Mouse (Mus musculus) forebrain, embryonic 14.5 days (tissue): ENCODE measurements around the gene Il1r1. TPM values are rescaled to one million over a fixed set of nuclear protein-coding genes. Genes with fewer than 3 reads are reported as not detected.
"Not testable (repeated sequence)": the region's sequence is repeated elsewhere in the genome, so short reads cannot be mapped to it uniquely, and the experiment has no call there.

ENCODE experiments used
- ATAC-seq: fragments of 200-750 bp; cut with Nextera tagmentation; 2 replicates; pipeline ENCODE4 v1.8.0; 2017; ENCODE audit warnings: mild to moderate bottlenecking, moderate library complexity
- DNase-seq: peaks from one replicate; pipeline ENCODE4 v3.0.0-alpha.2; 2015; ENCODE audit warnings: low spot score
- H3K27ac ChIP-seq: fragments of 300-500 bp; sonication (generic); 2 replicates; pipeline ENCODE4 v1.5.1; 2014; ENCODE audit warnings: low read depth, mild to moderate bottlenecking, control low read depth, low read length, moderate library complexity
- H3K27me3 ChIP-seq: fragments of 300-500 bp; sonication (generic); replicated peaks from 2 replicates; pipeline ENCODE4 v1.6.1; 2014; ENCODE audit warnings: low read length, control low read depth, mixed read lengths; ENCODE audit not compliant: control insufficient read depth, insufficient read depth
- H3K36me3 ChIP-seq: fragments of 300-500 bp; sonication (generic); 2 replicates; pipeline ENCODE4 v1.6.1; 2014; ENCODE audit warnings: low read length, control low read depth; ENCODE audit not compliant: control insufficient read depth, insufficient read depth
- H3K4me1 ChIP-seq: fragments of 300-500 bp; sonication (generic); 2 replicates; pipeline ENCODE4 v1.6.1; 2014; ENCODE audit warnings: antibody characterized with exemption, low read length, control low read depth; ENCODE audit not compliant: control insufficient read depth, insufficient read depth
- H3K4me2 ChIP-seq: fragments of 300-500 bp; sonication (generic); 2 replicates; pipeline ENCODE4 v1.6.1; 2014; ENCODE audit warnings: mild to moderate bottlenecking, control low read depth, low read length
- H3K4me3 ChIP-seq: fragments of 300-500 bp; sonication (generic); 2 replicates; pipeline ENCODE4 v1.5.1; 2014; ENCODE audit warnings: low read depth, low read length, control low read depth
- H3K9ac ChIP-seq: fragments of 300-500 bp; sonication (generic); 2 replicates; pipeline ENCODE4 v1.6.1; 2014; ENCODE audit warnings: mild to moderate bottlenecking, low read length, control low read depth, moderate library complexity
- H3K9me3 ChIP-seq: fragments of 300-500 bp; sonication (generic); replicated peaks from 2 replicates; pipeline ENCODE4 v1.6.1; 2016; ENCODE audit warnings: low read length, control low read depth, mixed read lengths; ENCODE audit not compliant: control insufficient read depth
- WGBS: fragments of 180-500 bp; shearing (Covaris S2); extraction: QIAGEN DNeasy Blood & Tissue Kit; methylation state at CpG from one replicate; pipeline ENCODE4 v1.1.7; 2014; 5-methylcytosine and 5-hydroxymethylcytosine counted together
- polyA plus RNA-seq: library from polyadenylated mRNA; unstranded; fragments of >200 nt; fragmentation: Nextera tagmentation; extraction: Ambion mirVana; gene quantifications from 2 replicates; pipeline ENCODE4 v1.2.1, GENCODE M21; 2014

Il1r1 gene
- polyA plus RNA-seq, 1 experiment from 2014 or later: 0.70 TPM

DNA sequence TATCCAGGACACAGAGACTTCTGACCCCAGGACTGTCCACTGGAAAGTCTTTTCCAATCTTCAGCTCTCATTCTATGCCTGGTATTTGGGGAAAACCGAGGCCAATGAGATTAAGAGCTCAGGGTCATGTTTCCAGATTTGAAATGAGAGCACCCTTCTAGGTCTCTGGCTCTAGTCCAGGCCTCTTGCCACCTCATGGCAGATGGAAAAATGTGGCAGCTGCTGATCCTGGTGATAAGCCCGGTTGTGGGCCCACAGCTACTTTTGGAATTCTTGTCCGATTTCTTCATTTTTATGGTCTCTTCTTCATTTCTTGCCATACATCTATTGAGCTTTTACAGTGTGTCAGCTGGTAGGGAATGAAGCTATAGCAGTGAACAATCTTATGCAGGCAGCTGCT, 57.5 kb downstream of the Il1r1 start:
- WGBS: 88% methylated on average over 3 of the region's 3 CpGs
- Histone ChIP-seq H3K27ac (no peak overlapping the region), H3K4me2 (no peak overlapping the region), H3K9me3 (no peaks in the 10 kb centered on the region), H3K4me3 (no peak overlapping the region), H3K36me3 (no peaks in the 10 kb centered on the region), H3K9ac (no peak overlapping the region), H3K4me1 (no peaks in the 10 kb centered on the region), H3K27me3 (no peaks in the 10 kb centered on the region)
- DNase-seq (no peak), ATAC-seq (no peak)

DNA sequence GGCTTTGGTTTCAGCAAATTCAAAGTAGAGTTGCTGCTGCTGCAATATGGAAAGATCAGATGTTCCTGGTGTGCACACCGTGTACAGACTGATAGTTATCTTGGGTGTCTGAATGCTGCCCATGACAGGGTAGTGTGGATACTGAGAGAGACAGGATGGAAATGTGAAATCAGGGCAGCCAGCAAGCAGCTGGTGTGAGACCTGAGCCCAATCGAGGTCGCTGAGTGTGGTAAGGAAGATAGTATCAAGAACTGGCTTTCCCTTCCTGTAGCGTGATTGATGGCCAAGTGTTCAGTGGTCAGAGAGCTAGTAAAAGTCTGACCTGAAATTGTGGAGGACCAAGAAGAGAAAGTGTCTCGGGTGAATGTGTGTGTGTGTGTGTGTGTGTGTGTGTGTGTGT, 59.1 kb downstream of the Il1r1 start:
- no peak overlapping the region for H3K9ac ChIP-seq
- ATAC-seq: no peak
- no peaks in the 10 kb centered on the region for H3K27me3 ChIP-seq
- DNase-seq: no peak
- no peak overlapping the region for H3K27ac ChIP-seq
- H3K36me3 ChIP-seq: no peaks in the 10 kb centered on the region
- H3K4me3 ChIP-seq: no peak overlapping the region
- no peak overlapping the region for H3K4me2 ChIP-seq
- H3K4me1 ChIP-seq: no peaks in the 10 kb centered on the region
- 86% methylated on average over 5 of the region's 5 CpGs for WGBS
- no peaks in the 10 kb centered on the region for H3K9me3 ChIP-seq

DNA sequence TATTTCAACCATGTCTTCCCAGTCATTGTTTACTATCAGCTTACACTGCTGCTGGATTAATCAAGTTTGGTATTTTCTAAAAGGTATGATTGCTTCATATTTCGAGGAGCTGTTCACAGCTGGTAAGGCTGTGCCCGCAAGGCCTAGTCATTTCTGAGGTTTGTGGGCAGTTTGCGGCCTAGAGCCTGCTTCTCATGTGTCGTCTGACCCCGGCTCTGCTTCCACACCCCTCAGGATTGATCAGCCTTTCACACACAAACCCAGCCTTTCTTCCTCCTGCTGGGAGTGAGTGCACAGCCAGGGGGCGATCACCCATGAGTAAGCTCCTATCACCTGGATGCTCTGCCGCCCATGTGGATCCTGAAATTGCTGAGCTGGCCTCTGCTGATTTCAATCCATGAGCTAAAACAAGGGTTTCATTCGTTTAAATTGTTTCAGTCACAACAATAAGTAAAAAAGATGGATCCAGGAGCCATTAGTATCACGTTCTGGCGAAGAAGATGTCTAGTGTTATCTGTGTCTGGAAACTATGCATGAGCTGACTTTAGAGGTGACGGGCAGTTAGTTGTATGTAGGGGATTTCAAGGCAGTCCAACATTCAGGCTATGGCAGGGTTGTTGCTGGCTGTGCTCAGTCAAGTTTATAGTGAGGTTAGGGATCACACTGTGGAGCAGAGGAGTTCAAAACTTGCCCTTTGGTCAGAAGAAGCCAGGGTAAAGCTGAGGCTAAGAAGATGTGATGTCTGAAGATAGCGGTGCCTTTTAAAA, 65.8 kb downstream of the Il1r1 start:
- Histone ChIP-seq H3K4me3 (no peak overlapping the region), H3K36me3 (no peaks in the 10 kb centered on the region), H3K9me3 (no peaks in the 10 kb centered on the region), H3K27ac (no peak overlapping the region), H3K27me3 (no peaks in the 10 kb centered on the region), H3K9ac (no peak overlapping the region), H3K4me2 (no peak overlapping the region), H3K4me1 (no peaks in the 10 kb centered on the region)
- ATAC-seq: no peak
- no peak for DNase-seq
- 75% methylated on average over 12 of the region's 12 CpGs for WGBS

DNA sequence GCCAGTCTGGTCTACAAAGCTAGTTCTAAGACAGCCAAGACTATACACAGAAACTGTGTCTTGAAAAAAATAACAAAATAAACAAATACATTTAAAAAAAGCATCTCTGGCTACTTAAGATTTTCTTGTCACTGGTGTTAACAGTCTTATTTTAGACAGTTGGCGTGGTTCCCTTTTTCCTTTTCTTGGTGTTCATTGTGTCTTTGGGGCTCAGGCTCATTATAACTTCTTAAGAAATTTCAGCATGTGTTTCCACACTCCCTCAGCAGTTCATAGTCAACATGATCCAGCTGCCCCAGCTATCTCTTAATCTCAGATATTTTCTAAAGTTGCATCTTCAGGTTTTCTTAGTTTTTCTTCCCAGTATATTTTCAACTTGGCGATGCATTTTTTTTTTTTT, 67.4 kb downstream of the Il1r1 start:
- WGBS: 97% methylated on average over 2 of the region's 2 CpGs
- no peak overlapping the region for H3K4me2 ChIP-seq
- no peak overlapping the region for H3K27ac ChIP-seq
- H3K36me3 ChIP-seq: no peaks in the 10 kb centered on the region
- no peaks in the 10 kb centered on the region for H3K4me1 ChIP-seq
- H3K27me3 ChIP-seq: no peaks in the 10 kb centered on the region
- no peaks in the 10 kb centered on the region for H3K9me3 ChIP-seq
- DNase-seq (no peak), ATAC-seq (no peak)
- no peak overlapping the region for H3K9ac ChIP-seq
- H3K4me3 ChIP-seq: no peak overlapping the region

DNA sequence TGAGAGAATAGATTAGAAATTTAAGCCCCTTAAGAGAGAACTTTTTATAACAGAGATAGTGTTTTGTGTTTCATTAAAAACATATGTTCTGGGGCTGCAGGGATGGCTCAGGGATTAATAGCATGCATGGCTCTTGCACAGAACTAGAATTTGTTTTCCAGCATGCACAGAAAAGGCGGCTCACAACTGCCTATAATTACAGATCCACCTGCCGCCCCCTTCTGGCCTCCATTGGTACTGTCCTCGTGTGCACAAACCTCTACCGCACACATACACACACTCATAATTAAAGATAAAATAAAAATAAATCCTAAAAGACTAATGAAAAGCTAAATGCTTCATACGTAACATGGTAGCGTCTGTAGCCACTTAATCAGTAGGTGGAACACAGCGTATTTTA, 69.0 kb downstream of the Il1r1 start:
- H3K4me2 ChIP-seq: no peak overlapping the region
- no peaks in the 10 kb centered on the region for H3K27me3 ChIP-seq
- H3K9ac ChIP-seq: no peak overlapping the region
- ATAC-seq (no peak), DNase-seq (no peak)
- H3K27ac ChIP-seq: no peak overlapping the region
- H3K36me3 ChIP-seq: no peaks in the 10 kb centered on the region
- no peaks in the 10 kb centered on the region for H3K9me3 ChIP-seq
- H3K4me1 ChIP-seq: no peaks in the 10 kb centered on the region
- H3K4me3 ChIP-seq: no peak overlapping the region
- 95% methylated on average over 7 of the region's 7 CpGs for WGBS

DNA sequence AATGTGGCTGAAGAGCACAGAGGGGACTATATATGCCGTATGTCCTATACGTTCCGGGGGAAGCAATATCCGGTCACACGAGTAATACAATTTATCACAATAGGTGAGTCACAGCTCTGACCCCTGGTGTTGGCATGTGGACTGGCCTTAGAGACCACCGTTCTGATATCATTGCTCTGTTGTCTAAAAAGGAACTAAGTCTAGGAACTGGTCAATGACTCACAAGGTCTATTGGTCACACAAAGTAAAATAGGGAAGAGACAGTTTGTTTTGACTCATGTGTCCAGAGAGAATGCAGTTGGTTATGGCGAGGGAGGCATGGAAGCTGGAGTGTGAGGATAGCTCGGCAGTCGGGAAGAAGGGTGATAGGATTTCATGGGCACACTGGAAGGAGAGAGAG, 69.9 kb downstream of the Il1r1 start:
- Histone ChIP-seq H3K27me3 (no peaks in the 10 kb centered on the region), H3K27ac (no peak overlapping the region), H3K4me3 (no peak overlapping the region), H3K36me3 (no peaks in the 10 kb centered on the region), H3K4me2 (no peak overlapping the region), H3K9me3 (no peaks in the 10 kb centered on the region), H3K9ac (no peak overlapping the region), H3K4me1 (no peaks in the 10 kb centered on the region)
- no peak for DNase-seq
- 93% methylated on average over 9 of the region's 9 CpGs for WGBS
- ATAC-seq: no peak

DNA sequence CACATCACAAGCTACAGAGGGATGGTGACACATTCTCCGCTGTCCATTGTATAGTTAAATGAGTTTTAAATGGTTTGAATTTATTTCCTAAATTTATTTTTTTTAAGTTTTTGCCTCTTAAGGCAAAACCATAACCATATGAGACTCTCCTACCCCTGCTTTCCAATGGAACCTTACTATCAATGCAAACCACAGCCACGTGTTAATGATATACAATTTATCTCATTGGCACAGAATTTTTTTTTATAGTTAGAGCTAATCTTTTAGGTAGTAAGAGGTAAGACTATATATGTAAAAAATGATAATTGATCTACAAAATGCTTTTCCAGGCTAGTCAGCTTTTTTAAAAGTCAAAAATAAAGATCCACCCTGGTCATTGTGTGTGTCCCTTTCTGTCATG, 73.2 kb downstream of the Il1r1 start:
- Histone ChIP-seq H3K27ac (no peak overlapping the region), H3K4me2 (no peak overlapping the region), H3K36me3 (no peaks in the 10 kb centered on the region), H3K27me3 (no peaks in the 10 kb centered on the region), H3K9me3 (no peaks in the 10 kb centered on the region), H3K9ac (no peak overlapping the region), H3K4me1 (no peaks in the 10 kb centered on the region), H3K4me3 (no peak overlapping the region)
- DNase-seq: no peak
- no peak for ATAC-seq
- 80% methylated on average over 2 of the region's 2 CpGs for WGBS

DNA sequence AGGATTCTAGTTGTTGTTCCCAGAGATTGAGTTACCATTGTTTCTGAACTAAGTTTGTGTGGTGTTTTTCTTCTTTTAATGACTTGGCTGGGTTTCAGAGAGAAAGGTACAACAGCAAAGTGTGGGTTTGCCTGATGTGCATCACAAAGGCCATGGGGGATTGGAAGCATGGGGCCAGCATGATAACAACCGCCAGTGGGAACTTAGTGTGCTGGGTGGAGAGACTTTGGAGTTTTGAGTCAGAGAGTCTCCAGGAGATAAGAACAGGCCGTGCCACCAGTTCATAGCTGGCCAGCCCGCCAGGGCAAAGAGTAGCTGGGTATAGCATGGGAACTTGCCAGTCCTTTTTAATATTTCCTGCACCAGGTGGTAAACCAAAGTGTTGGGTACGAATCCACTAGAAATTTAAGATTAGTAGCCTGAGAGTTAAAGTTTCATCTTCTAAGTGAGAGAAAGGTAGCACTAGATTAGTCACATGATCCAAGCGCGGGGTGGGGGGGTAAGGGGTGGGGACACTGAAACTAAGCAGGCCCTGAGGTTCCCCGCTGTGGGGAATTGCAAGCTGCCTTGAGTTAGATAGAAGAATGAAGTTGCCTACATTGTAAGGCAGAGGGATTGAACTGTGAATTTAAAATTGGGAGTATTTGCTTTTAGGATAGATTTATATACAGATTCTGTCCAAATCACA, 78.4 kb downstream of the Il1r1 start:
- Histone ChIP-seq H3K9ac (no peak overlapping the region), H3K27me3 (no peaks in the 10 kb centered on the region), H3K4me2 (no peak overlapping the region), H3K4me1 (no peaks in the 10 kb centered on the region), H3K9me3 (no peaks in the 10 kb centered on the region), H3K4me3 (no peak overlapping the region), H3K36me3 (no peaks in the 10 kb centered on the region), H3K27ac (no peak overlapping the region)
- WGBS: 63% methylated on average over 7 of the region's 7 CpGs
- DNase-seq (no peak), ATAC-seq (no peak)

DNA sequence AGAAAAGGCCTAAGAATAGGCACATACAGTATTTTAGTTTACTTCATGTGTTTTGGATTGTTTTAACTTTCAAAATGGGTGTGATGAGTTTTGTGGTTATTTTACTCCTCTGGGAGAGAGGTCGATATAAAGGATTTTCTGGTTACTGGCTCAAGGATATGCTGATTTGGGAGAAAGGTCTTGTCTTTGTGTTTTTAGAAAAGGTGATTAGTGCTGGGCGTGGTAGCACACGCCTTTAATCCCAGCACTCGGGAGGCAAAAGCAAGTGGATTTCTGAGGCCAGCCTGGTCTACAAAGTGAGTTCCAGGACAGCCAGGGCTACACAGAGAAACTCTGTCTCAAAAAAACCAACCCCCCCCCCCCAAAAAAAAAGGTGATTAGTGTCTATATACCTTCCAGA, 79.4 kb downstream of the Il1r1 start:
- H3K9me3 ChIP-seq, H3K4me1 ChIP-seq, H3K9ac ChIP-seq, H3K4me3 ChIP-seq, H3K4me2 ChIP-seq, DNase-seq, H3K36me3 ChIP-seq, H3K27ac ChIP-seq, H3K27me3 ChIP-seq, ATAC-seq: not testable (repeated sequence)
- 57% methylated on average over 4 of the region's 4 CpGs for WGBS
